Mouse (Mus musculus): ENCODE results near the gene Fibp. TPM values are rescaled to one million over a fixed set of nuclear protein-coding genes. Genes with fewer than 3 reads are reported as not detected.

Fibp gene
- polyA plus RNA-seq, 1 experiment from 2014 or later = 98.0 TPM

GRCm38 (mm10) chr19:5457746-5458442, 2.5 kb upstream of the Fibp start, which contains the start of gene Ccdc85b:
Ccdc85b (minus strand) TSS chr19:5457894.
- Histone ChIP-seq H3K27ac (replicated peaks) (peak within 1 kb of the TSS; percentile 91), H3K4me3 (peak within 1 kb of the TSS; percentile 68), H3K9me3 (replicated peaks) (no peaks in the 10 kb centered on the region), H3K27me3 (ENCODE audit: low read depth, poor library complexity, severe bottlenecking) (peaks cover 25% of the 10 kb centered on the region), H3K4me1 (peaks cover 54% of the 10 kb centered on the region), H3K36me3 (peaks cover 28% of the 10 kb centered on the region)
- 15% methylated on average over 14 of the region's 14 CpGs for WGBS
- DNase-seq (ENCODE audit: low spot score) = no peak

- DNase-seq (ENCODE audit: low spot score) = no peak
- Histone ChIP-seq H3K27ac (replicated peaks) (no peak overlapping the region), H3K4me1 (peaks cover 59% of the 10 kb centered on the region), H3K36me3 (peaks cover 35% of the 10 kb centered on the region), H3K27me3 (ENCODE audit: low read depth, poor library complexity, severe bottlenecking) (peaks cover 25% of the 10 kb centered on the region), H3K4me3 (no peak overlapping the region), H3K9me3 (replicated peaks) (no peaks in the 10 kb centered on the region)
- WGBS = 67% methylated on average over 7 of the region's 7 CpGs
These were observed 1.4 kb upstream of the Fibp start for GRCm38 (mm10) chr19:5459019-5459418.

GRCm38 (mm10) chr19:5459896-5460295, 519 bp upstream of the Fibp start:
- Histone ChIP-seq H3K27ac (replicated peaks) (peak overlapping the region; percentile 83), H3K4me3 (peak overlapping the region; percentile 73), H3K4me1 (peaks cover 60% of the 10 kb centered on the region), H3K36me3 (peaks cover 35% of the 10 kb centered on the region), H3K27me3 (ENCODE audit: low read depth, poor library complexity, severe bottlenecking) (peaks cover 25% of the 10 kb centered on the region), H3K9me3 (replicated peaks) (no peaks in the 10 kb centered on the region)
- WGBS = 33% methylated on average over 3 of the region's 3 CpGs
- no peak for DNase-seq (ENCODE audit: low spot score)

- DNase-seq (ENCODE audit: low spot score) = no peak
- Histone ChIP-seq H3K27me3 (ENCODE audit: low read depth, poor library complexity, severe bottlenecking) (peaks cover 20% of the 10 kb centered on the region), H3K4me1 (peaks cover 45% of the 10 kb centered on the region), H3K9me3 (replicated peaks) (no peaks in the 10 kb centered on the region), H3K36me3 (peaks cover 45% of the 10 kb centered on the region), H3K27ac (replicated peaks) (no peak overlapping the region), H3K4me3 (peak overlapping the region; percentile 73)
- WGBS = 89% methylated on average over 6 of the region's 6 CpGs
These were observed 996 bp downstream of the Fibp start for GRCm38 (mm10) chr19:5461411-5461810.

GRCm38 (mm10) chr19:5463212-5463611, 2.8 kb downstream of the Fibp start:
- DNase-seq (ENCODE audit: low spot score) = no peak
- Histone ChIP-seq H3K4me1 (peaks cover 27% of the 10 kb centered on the region), H3K27me3 (ENCODE audit: low read depth, poor library complexity, severe bottlenecking) (peaks cover 17% of the 10 kb centered on the region), H3K9me3 (replicated peaks) (no peaks in the 10 kb centered on the region), H3K36me3 (peaks cover 58% of the 10 kb centered on the region), H3K4me3 (peak overlapping the region; percentile 14; the same call in 1 of the 2 replicates), H3K27ac (replicated peaks) (no peak overlapping the region)
- WGBS = 90% methylated on average over 9 of the region's 9 CpGs

- WGBS = 58% methylated on average over 15 of the region's 15 CpGs
- Histone ChIP-seq H3K9me3 (replicated peaks) (no peaks in the 10 kb centered on the region), H3K4me1 (peaks cover 27% of the 10 kb centered on the region), H3K27me3 (ENCODE audit: low read depth, poor library complexity, severe bottlenecking) (peaks cover 9% of the 10 kb centered on the region), H3K4me3 (peak overlapping the region; percentile 35), H3K27ac (replicated peaks) (peak overlapping the region; percentile 66), H3K36me3 (peaks cover 58% of the 10 kb centered on the region)
- peak; percentile 78 for DNase-seq (ENCODE audit: low spot score)
These were observed 3.6 kb downstream of the Fibp start for GRCm38 (mm10) chr19:5463791-5464562.

- Histone ChIP-seq H3K4me1 (peaks cover 22% of the 10 kb centered on the region), H3K27ac (replicated peaks) (no peak overlapping the region), H3K27me3 (ENCODE audit: low read depth, poor library complexity, severe bottlenecking) (no peaks in the 10 kb centered on the region), H3K4me3 (no peak overlapping the region), H3K36me3 (peaks cover 58% of the 10 kb centered on the region), H3K9me3 (replicated peaks) (no peaks in the 10 kb centered on the region)
- WGBS = 94% methylated on average over 8 of the region's 8 CpGs
- DNase-seq (ENCODE audit: low spot score) = no peak
These were observed 4.6 kb downstream of the Fibp start for GRCm38 (mm10) chr19:5465037-5465436.

- H3K36me3 ChIP-seq = peaks cover 57% of the 10 kb centered on the region
- no peaks in the 10 kb centered on the region for H3K27me3 ChIP-seq (ENCODE audit: low read depth, poor library complexity, severe bottlenecking)
- DNase-seq (ENCODE audit: low spot score) = no peak
- no peak overlapping the region for H3K27ac ChIP-seq (replicated peaks)
- peaks cover 10% of the 10 kb centered on the region for H3K4me1 ChIP-seq
- no peak overlapping the region for H3K4me3 ChIP-seq
- no peaks in the 10 kb centered on the region for H3K9me3 ChIP-seq (replicated peaks)
- 90% methylated on average over 6 of the region's 6 CpGs for WGBS
These were observed 6.6 kb downstream of the Fibp start for GRCm38 (mm10) chr19:5466916-5467500.

GRCm38 (mm10) chr19:5468374-5468773, 8.0 kb downstream of the Fibp start, which contains the start of gene Ctsw:
Ctsw (minus strand) TSS chr19:5468507.
- Histone ChIP-seq H3K27me3 (ENCODE audit: low read depth, poor library complexity, severe bottlenecking) (no peaks in the 10 kb centered on the region), H3K36me3 (peaks cover 43% of the 10 kb centered on the region), H3K4me3 (no peak within 1 kb of the TSS), H3K27ac (replicated peaks) (no peak within 1 kb of the TSS), H3K4me1 (peaks cover 10% of the 10 kb centered on the region), H3K9me3 (replicated peaks) (no peaks in the 10 kb centered on the region)
- DNase-seq (ENCODE audit: low spot score) = no peak
- 54% methylated on average over 5 of the region's 5 CpGs for WGBS

GRCm38 (mm10) chr19:5471846-5472245, 11.4 kb downstream of the Fibp start:
- peaks cover 10% of the 10 kb centered on the region; the same call in 1 of the 2 replicates for H3K27me3 ChIP-seq (ENCODE audit: low read depth, poor library complexity, severe bottlenecking)
- peaks cover 8% of the 10 kb centered on the region for H3K36me3 ChIP-seq
- no peak overlapping the region for H3K4me3 ChIP-seq
- 63% methylated on average over 5 of the region's 5 CpGs for WGBS
- peaks cover 27% of the 10 kb centered on the region for H3K4me1 ChIP-seq
- no peaks in the 10 kb centered on the region for H3K9me3 ChIP-seq (replicated peaks)
- H3K27ac ChIP-seq (replicated peaks) = no peak overlapping the region
- no peak for DNase-seq (ENCODE audit: low spot score)

GRCm38 (mm10) chr19:5472857-5473256, 12.4 kb downstream of the Fibp start:
- Histone ChIP-seq H3K27me3 (ENCODE audit: low read depth, poor library complexity, severe bottlenecking) (peaks cover 10% of the 10 kb centered on the region; the same call in 1 of the 2 replicates), H3K9me3 (replicated peaks) (no peaks in the 10 kb centered on the region), H3K36me3 (peaks cover 7% of the 10 kb centered on the region), H3K27ac (replicated peaks) (no peak overlapping the region), H3K4me3 (no peak overlapping the region), H3K4me1 (peaks cover 27% of the 10 kb centered on the region)
- WGBS = 86% methylated on average over 3 of the region's 3 CpGs
- no peak for DNase-seq (ENCODE audit: low spot score)

- Histone ChIP-seq H3K27ac (replicated peaks) (peak within 1 kb of the TSS; percentile 90), H3K36me3 (peaks cover 16% of the 10 kb centered on the region), H3K4me3 (peak within 1 kb of the TSS; percentile 68), H3K4me1 (peaks cover 27% of the 10 kb centered on the region), H3K27me3 (ENCODE audit: low read depth, poor library complexity, severe bottlenecking) (peaks cover 10% of the 10 kb centered on the region; the same call in 1 of the 2 replicates), H3K9me3 (replicated peaks) (no peaks in the 10 kb centered on the region)
- DNase-seq (ENCODE audit: low spot score) = peak; percentile 80
- 2% methylated on average over 22 of the region's 22 CpGs for WGBS
These were observed 13.3 kb downstream of the Fibp start, which contains the start of gene Efemp2 for GRCm38 (mm10) chr19:5473720-5474119. Efemp2 (plus strand) TSS chr19:5473954.
